Mouse (Mus musculus): ENCODE measurements at regions not wholly inside any gene's neighbourhood (a gene's known extent, or its start where the extent isn't known, plus 50 kb on each side); places are given as distances from the start of the nearest gene placed in this dataset.

- DNase-seq (ENCODE audit: low read depth), result no peak
Observed at GRCm38 (mm10) chr11:86881710-86882109, 74.2 kb upstream of the Dhx40 start.

DNA sequence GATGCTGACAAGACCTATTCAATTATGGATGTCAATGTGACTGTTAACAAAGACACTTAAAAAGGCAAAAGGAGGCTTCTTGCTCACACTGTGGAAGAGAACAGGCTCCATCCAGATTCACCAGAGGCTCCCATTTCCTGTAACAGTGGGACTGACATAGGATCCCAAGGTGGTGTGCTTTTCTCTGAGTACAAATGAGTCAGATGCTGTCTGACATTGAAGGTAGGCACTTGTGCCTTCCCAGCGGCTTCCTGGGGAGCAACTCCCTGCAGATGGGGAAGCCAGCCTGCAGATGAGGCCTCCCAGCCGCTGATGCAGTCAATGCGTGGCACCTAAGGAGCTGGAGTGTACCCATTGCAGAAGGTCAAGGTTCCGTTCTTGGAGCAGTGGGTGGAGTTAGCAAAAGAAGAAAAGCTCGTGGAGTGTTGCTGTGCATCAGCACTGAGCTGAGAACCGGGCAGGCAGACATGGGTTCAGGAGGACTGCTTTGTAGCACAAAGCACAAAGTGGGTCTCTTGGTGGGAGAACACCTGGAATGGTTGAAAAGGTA, 71.9 kb upstream of the Dhx40 start:
- DNase-seq (ENCODE audit: low read depth), result no peak

DNA sequence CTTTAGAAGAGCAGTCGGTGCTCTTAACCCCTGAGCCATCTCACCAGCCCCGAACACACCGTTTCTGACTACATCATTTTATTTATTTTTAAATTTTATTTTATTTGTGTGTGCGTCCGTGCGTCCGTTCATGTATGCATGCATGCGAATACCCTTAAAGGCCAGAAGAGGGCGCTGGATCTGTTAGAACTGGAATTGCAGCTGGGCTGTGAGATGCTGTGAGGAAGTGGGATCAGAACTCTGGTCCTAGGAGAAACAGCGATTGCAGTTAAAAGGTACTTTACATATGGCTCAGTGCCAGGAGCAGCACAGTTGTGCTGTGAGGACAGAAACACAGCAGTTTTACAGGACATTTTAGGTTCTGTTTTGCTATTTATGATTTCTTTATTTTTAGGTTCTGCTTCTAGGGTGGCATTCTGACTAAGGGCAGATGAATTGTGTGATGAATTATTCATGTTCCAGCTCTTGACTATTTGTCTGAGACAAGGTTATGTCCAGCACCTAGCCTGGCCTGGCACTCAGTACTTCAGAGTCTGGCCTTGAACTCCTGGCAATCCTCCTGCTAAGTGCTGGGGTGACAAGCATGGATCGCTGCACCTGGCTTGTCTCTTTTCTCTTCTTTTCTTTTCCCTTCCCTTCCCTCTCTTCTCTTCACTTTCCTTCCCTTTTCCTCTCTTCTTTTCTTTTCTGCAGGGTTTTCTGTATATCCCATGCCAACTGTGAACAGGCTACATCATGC, 71.0 kb upstream of the Dhx40 start:
- DNase-seq (ENCODE audit: low read depth), result no peak

GRCm38 (mm10) chr11:86876509-86876908, 69.0 kb upstream of the Dhx40 start:
- DNase-seq (ENCODE audit: low read depth), result no peak

DNA sequence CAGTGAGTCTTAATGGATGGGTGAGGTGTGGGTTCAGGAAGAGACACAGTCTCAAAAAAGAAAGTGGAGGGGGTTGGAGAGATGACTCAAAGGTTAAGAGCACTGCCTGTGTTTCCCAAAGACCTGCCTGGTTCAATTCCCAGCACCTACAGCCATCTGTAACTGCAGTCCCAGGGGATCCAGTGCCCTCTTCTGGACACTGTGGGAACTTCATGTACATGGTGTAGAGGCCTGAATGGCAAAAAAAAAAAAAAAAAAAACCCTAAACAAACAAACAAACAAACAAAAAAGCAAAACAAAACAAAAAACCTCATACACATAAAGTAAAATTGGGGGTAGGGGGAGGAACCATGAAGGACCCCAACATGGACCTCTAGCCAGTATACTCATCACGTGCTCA, 68.2 kb upstream of the Dhx40 start:
- no peak for DNase-seq (ENCODE audit: low read depth)

DNA sequence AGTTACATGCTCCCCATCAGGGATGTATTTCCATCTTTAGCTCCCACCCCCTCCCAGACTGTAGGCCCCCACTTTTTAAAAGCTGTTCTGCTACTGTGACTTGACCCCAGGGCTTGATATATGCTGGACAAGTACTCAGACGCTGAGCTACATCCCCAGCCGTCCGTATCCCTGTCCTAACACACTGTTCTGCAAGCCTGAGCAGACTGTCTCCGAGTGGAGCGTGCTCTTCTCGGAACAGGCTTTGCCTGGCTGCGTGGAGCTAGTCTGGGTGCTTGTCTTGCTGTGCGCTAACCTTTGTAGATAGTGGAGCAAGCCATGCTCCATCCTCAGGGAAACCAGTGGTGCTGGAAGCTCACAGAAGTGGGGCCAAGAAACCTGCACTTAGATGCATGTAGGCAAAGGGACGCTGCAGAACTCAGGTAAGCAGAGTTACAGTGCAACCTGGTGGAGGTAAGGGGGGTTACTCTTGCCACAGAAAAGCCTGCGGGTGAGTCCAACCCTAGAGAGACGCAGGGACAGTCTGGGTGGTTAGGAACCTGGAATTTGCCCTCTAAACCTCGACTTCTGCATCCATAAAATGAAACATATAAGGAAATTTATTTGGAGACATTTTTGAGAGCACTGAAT, 67.2 kb upstream of the Dhx40 start:
- no peak for DNase-seq (ENCODE audit: low read depth)

GRCm38 (mm10) chr11:86873406-86873700, 65.8 kb upstream of the Dhx40 start:
- DNase-seq (ENCODE audit: low read depth), result no peak

DNA sequence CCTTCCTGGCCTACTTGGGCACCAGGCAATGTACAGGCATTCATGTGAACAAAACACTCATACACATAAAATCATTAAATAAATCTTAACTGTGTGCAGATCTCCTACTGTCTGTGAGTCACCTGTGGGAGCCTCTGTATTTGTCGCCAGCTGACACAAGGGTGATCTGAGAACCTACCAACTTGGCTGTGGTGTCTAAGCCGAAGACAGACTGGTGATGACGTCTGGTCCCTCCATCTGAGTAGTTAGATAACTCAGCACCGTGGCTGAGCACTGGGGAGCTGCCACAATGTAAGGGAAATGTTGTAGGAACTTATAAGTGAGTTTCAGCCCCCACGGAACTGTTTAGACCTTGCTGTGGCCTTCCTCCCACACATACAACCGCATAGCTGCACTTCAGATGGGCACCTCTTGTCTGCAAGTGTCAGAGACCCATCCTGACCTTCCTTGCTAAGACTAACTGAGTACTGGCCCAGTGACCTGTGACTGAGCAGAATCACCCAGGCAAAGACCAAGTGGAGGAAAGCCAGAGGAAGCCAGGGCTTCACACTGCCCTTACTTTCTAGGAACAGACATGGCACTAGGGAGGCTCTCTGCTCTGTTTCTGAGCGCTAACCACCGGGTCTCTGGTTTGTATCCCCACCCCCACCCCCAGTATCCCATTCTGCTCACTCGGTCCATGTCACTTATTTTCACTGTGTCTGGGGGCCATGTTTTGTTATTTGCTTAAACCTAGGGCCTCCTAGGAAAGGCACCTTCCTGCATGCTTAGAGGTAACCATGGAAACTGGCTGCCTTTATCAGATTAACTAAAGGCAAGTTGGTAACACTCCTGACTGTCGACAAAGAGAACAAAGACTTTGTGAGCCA, 65.2 kb upstream of the Dhx40 start:
- DNase-seq (ENCODE audit: low read depth), result no peak

- no peak for DNase-seq (ENCODE audit: low read depth)
Observed at GRCm38 (mm10) chr11:86871782-86872181, 64.2 kb upstream of the Dhx40 start.

- no peak for DNase-seq (ENCODE audit: low read depth)
Observed at GRCm38 (mm10) chr11:86870486-86871165, 63.1 kb upstream of the Dhx40 start.

- DNase-seq (ENCODE audit: low read depth), result no peak
Observed at GRCm38 (mm10) chr11:86866931-86867330, 59.4 kb upstream of the Dhx40 start.

DNA sequence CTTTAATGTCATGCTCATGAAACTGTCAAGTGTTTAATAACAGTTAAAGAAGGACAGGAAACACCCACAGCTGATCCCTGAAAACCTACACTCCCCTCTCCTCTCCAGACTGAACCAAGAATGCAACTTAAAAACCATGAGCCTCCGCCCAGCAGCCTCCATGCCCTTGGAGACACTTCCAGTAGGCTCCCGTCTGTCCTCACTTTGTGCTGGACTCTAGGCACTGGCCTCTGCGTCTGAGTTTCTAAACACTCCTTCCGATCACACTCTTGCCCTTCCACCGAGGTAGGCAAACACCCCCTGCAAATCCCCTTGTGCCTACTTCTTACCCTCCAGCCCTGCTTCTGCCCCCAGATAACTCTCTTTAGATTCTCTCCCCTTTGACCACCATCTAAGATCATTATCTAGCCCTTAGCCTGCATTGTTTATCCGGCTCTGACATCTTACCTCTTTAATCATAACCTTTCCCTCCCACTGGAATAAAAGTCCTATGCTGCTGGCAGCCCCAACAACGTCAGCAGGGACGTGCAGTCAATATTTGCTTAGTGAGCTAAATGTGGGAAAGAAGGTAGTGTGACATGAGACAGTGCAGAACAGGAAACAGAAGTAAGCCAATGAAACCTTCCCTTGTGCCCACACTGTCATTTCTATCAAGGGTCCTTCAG, 52.5 kb upstream of the Dhx40 start:
- DNase-seq (ENCODE audit: low read depth), result peak; percentile 68

- DNase-seq (ENCODE audit: low read depth), result peak; percentile 95
Observed at GRCm38 (mm10) chr11:86859236-86859817, 51.8 kb upstream of the Dhx40 start.

- DNase-seq (ENCODE audit: low read depth), result peak; percentile 80
Observed at GRCm38 (mm10) chr11:86858211-86858610, 50.7 kb upstream of the Dhx40 start.
